Mouse (Mus musculus): ENCODE measurements around the gene Ep400.
"Not testable (repeated sequence)": the region's sequence is repeated elsewhere in the genome, so short reads cannot be mapped to it uniquely, and the experiment has no call there.

The Ep400 gene

GRCm38 (mm10) chr5:110779276-110779997, 8.9 kb upstream of the Ep400 start:
- no peak for DNase-seq (ENCODE audit: low read depth)

- DNase-seq (ENCODE audit: low read depth), result no peak
Observed at GRCm38 (mm10) chr5:110778263-110778662, 7.7 kb upstream of the Ep400 start.

- no peak for DNase-seq (ENCODE audit: low read depth)
Observed at GRCm38 (mm10) chr5:110776141-110776540, 5.6 kb upstream of the Ep400 start.

GRCm38 (mm10) chr5:110774511-110774910, 4.0 kb upstream of the Ep400 start:
- no peak for DNase-seq (ENCODE audit: low read depth)

GRCm38 (mm10) chr5:110772945-110773344, 2.4 kb upstream of the Ep400 start:
- not testable (repeated sequence) for DNase-seq (ENCODE audit: low read depth)

- no peak for DNase-seq (ENCODE audit: low read depth)
Observed at GRCm38 (mm10) chr5:110770031-110770445, 479 bp downstream of the Ep400 start.

- DNase-seq (ENCODE audit: low read depth), result no peak
Observed at GRCm38 (mm10) chr5:110769272-110769671, 1.2 kb downstream of the Ep400 start.

GRCm38 (mm10) chr5:110763890-110764289, 6.6 kb downstream of the Ep400 start:
- DNase-seq (ENCODE audit: low read depth), result no peak

- no peak for DNase-seq (ENCODE audit: low read depth)
Observed at GRCm38 (mm10) chr5:110745021-110745420, 25.5 kb downstream of the Ep400 start.

GRCm38 (mm10) chr5:110739496-110740275, 30.8 kb downstream of the Ep400 start:
- no peak for DNase-seq (ENCODE audit: low read depth)

GRCm38 (mm10) chr5:110735606-110736005, 34.9 kb downstream of the Ep400 start:
- DNase-seq (ENCODE audit: low read depth), result no peak

GRCm38 (mm10) chr5:110733231-110733823, 37.2 kb downstream of the Ep400 start:
- DNase-seq (ENCODE audit: low read depth), result no peak

GRCm38 (mm10) chr5:110731227-110731626, 39.3 kb downstream of the Ep400 start:
- no peak for DNase-seq (ENCODE audit: low read depth)

GRCm38 (mm10) chr5:110727850-110728249, 42.7 kb downstream of the Ep400 start:
- no peak for DNase-seq (ENCODE audit: low read depth)

- no peak for DNase-seq (ENCODE audit: low read depth)
Observed at GRCm38 (mm10) chr5:110723543-110723942, 47.0 kb downstream of the Ep400 start.

GRCm38 (mm10) chr5:110721463-110721862, 49.1 kb downstream of the Ep400 start:
- not testable (repeated sequence) for DNase-seq (ENCODE audit: low read depth)

GRCm38 (mm10) chr5:110711455-110711854, 59.1 kb downstream of the Ep400 start:
- no peak for DNase-seq (ENCODE audit: low read depth)

GRCm38 (mm10) chr5:110709256-110709655, 61.3 kb downstream of the Ep400 start:
- no peak for DNase-seq (ENCODE audit: low read depth)

GRCm38 (mm10) chr5:110704004-110704403, 66.5 kb downstream of the Ep400 start:
- no peak for DNase-seq (ENCODE audit: low read depth)

GRCm38 (mm10) chr5:110698617-110699016, 71.9 kb downstream of the Ep400 start:
- no peak for DNase-seq (ENCODE audit: low read depth)

- no peak for DNase-seq (ENCODE audit: low read depth)
Observed at GRCm38 (mm10) chr5:110682041-110682440, 88.5 kb downstream of the Ep400 start.

- DNase-seq (ENCODE audit: low read depth), result no peak
Observed at GRCm38 (mm10) chr5:110665486-110666121, 104.9 kb downstream of the Ep400 start.

All from c-Kit-positive CD71-negative TER-119-negative erythroid progenitor cells, embryonic 14.5 days (primary cell).